Mouse (Mus musculus) limb, embryonic 13.5 days (tissue): Measurements from ENCODE around the gene Ticrr. TPM values are rescaled to one million over a fixed set of nuclear protein-coding genes. Genes with fewer than 3 reads are reported as not detected.
A peak's percentile ranks its signal among the peaks of the same experiment; 100 is the strongest.

Source experiments
- ATAC-seq: fragments of 200-750 bp; cut with Nextera tagmentation; 2 replicates; pipeline ENCODE4 v1.8.0; 2017; ENCODE audit warnings: low read depth, moderate number of reproducible peaks, moderate TSS enrichment; ENCODE audit not compliant: low FRiP score
- H3K27ac ChIP-seq: fragments of 300-500 bp; sonication (generic); 2 replicates; pipeline ENCODE4 v1.5.1; 2015; ENCODE audit warnings: inconsistent platforms, mild to moderate bottlenecking, moderate library complexity
- H3K27me3 ChIP-seq: fragments of 300-500 bp; sonication (generic); 2 replicates; pipeline ENCODE4 v1.6.1; 2015; ENCODE audit warnings: mild to moderate bottlenecking, inconsistent platforms
- H3K36me3 ChIP-seq: fragments of 300-500 bp; sonication (generic); 2 replicates; pipeline ENCODE4 v1.6.1; 2015; ENCODE audit warnings: inconsistent platforms, mild to moderate bottlenecking, moderate library complexity
- H3K4me1 ChIP-seq: fragments of 300-500 bp; sonication (generic); 2 replicates; pipeline ENCODE4 v1.6.1; 2015; ENCODE audit warnings: inconsistent platforms
- H3K4me2 ChIP-seq: fragments of 300-500 bp; sonication (generic); replicated peaks from 2 replicates; pipeline ENCODE4 v1.6.1; 2015; ENCODE audit warnings: inconsistent platforms, mild to moderate bottlenecking, moderate library complexity
- H3K4me3 ChIP-seq: fragments of 300-500 bp; sonication (generic); 2 replicates; pipeline ENCODE4 v1.5.1; 2015; ENCODE audit warnings: moderate library complexity, mild to moderate bottlenecking, inconsistent platforms
- H3K9ac ChIP-seq: fragments of 300-500 bp; sonication (generic); 2 replicates; pipeline ENCODE4 v1.6.1; 2015; ENCODE audit warnings: mild to moderate bottlenecking, inconsistent platforms
- H3K9me3 ChIP-seq: fragments of 300-500 bp; sonication (generic); 2 replicates; pipeline ENCODE4 v1.6.1; 2016; ENCODE audit warnings: inconsistent platforms
- WGBS: fragments of 180-500 bp; shearing (Covaris S2); methylation state at CpG from one replicate; pipeline ENCODE4 v1.1.7; 2015; 5-methylcytosine and 5-hydroxymethylcytosine counted together
- polyA plus RNA-seq: library from polyadenylated mRNA; unstranded; fragments of >200 nt; fragmentation: Nextera tagmentation; extraction: Ambion mirVana; gene quantifications from 2 replicates; pipeline ENCODE4 v1.2.1, GENCODE M21; 2015

Ticrr gene
- polyA plus RNA-seq, 1 experiment from 2014 or later = 9.7 TPM

DNA sequence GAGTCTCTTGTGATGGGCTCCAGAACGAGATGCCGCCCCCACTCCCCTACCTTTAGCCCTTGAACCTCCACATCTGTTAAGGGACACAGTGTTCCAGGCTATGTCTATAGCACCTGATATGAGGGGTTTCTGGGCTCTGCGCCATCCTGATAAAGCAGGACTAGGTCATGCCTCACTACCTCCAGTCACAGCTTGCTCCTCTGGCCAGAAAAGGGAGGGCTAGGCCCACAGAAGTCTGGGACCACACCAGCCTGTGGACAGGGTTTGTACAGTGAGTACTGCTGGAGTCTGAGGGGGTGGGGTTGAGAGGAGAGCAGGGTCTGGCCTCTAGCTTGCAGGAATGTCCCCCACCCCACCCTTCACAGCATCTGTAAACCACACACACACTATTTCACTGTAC lies 12.8 kb upstream of the Ticrr start:
- WGBS = 93% methylated on average over 3 of the region's 3 CpGs
- H3K9ac ChIP-seq = no peak overlapping the region
- H3K9me3 ChIP-seq = no peaks in the 10 kb centered on the region
- no peaks in the 10 kb centered on the region for H3K36me3 ChIP-seq
- ATAC-seq = no peak
- no peak overlapping the region for H3K4me2 ChIP-seq
- no peak overlapping the region for H3K27ac ChIP-seq
- H3K27me3 ChIP-seq = peaks cover 3% of the 10 kb centered on the region; the same call in 1 of the 2 replicates
- no peak overlapping the region for H3K4me3 ChIP-seq
- no peaks in the 10 kb centered on the region for H3K4me1 ChIP-seq

DNA sequence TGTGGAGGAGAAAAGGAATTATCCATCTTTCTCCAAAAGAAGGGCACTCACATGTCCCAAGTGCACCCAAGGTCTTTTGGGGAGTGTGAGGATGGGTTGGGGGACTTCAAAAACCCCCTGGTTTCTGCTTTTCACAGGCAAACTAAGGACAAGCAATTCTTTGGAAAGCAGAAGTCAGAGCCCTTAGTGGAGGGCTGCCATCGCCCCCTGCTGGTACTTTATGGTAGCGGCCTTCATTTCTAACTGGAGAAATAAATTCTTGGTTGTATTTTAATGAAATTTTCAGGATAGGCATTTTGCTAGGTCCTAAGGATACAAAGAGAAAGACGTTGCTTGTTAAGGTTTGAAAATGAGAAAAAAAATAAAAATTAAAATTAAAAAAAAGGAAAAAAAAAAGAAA lies 11.0 kb upstream of the Ticrr start:
- no peaks in the 10 kb centered on the region for H3K4me1 ChIP-seq
- no peak overlapping the region for H3K27ac ChIP-seq
- peaks cover 3% of the 10 kb centered on the region; the same call in 1 of the 2 replicates for H3K27me3 ChIP-seq
- no peaks in the 10 kb centered on the region for H3K36me3 ChIP-seq
- H3K9ac ChIP-seq = no peak overlapping the region
- no peak overlapping the region for H3K4me3 ChIP-seq
- ATAC-seq = no peak
- H3K4me2 ChIP-seq = no peak overlapping the region
- H3K9me3 ChIP-seq = no peaks in the 10 kb centered on the region
- 10% methylated on average over 3 of the region's 3 CpGs for WGBS

DNA sequence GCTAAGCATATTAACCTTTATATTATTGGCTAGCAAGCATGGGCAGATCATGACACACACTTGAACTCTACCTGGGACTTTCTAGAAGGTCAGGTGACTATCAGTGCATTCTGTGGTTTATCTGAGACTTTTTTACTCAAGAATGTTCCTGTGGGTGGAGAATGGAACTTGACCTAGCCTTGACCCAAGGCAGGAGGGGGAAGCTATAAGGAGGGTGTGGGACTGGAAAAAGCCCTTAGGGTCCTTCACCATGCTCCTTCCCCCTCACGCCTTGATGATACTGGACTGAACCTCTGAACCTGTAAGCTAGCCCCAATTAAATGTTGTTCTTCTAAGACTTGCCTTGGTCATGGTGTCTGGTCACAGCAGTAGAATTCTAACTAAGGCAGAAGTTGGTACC lies 5.8 kb upstream of the Ticrr start:
- no peaks in the 10 kb centered on the region for H3K4me1 ChIP-seq
- H3K4me3 ChIP-seq = no peak overlapping the region
- no peak overlapping the region for H3K27ac ChIP-seq
- no peak overlapping the region for H3K4me2 ChIP-seq
- H3K36me3 ChIP-seq = no peaks in the 10 kb centered on the region
- no peak overlapping the region for H3K9ac ChIP-seq
- no peak for ATAC-seq
- no peaks in the 10 kb centered on the region for H3K27me3 ChIP-seq
- 86% methylated on average over 1 of the region's 1 CpGs for WGBS
- no peaks in the 10 kb centered on the region for H3K9me3 ChIP-seq

- H3K4me1 ChIP-seq = no peaks in the 10 kb centered on the region
- no peak overlapping the region for H3K4me2 ChIP-seq
- no peak overlapping the region for H3K4me3 ChIP-seq
- no peak overlapping the region for H3K27ac ChIP-seq
- no peak for ATAC-seq
- H3K9me3 ChIP-seq = no peaks in the 10 kb centered on the region
- WGBS = 59% methylated on average over 1 of the region's 1 CpGs
- H3K27me3 ChIP-seq = no peaks in the 10 kb centered on the region
- no peaks in the 10 kb centered on the region for H3K36me3 ChIP-seq
- H3K9ac ChIP-seq = no peak overlapping the region
Measured at GRCm38 (mm10) chr7:79654586-79654985, 5.4 kb upstream of the Ticrr start.

DNA sequence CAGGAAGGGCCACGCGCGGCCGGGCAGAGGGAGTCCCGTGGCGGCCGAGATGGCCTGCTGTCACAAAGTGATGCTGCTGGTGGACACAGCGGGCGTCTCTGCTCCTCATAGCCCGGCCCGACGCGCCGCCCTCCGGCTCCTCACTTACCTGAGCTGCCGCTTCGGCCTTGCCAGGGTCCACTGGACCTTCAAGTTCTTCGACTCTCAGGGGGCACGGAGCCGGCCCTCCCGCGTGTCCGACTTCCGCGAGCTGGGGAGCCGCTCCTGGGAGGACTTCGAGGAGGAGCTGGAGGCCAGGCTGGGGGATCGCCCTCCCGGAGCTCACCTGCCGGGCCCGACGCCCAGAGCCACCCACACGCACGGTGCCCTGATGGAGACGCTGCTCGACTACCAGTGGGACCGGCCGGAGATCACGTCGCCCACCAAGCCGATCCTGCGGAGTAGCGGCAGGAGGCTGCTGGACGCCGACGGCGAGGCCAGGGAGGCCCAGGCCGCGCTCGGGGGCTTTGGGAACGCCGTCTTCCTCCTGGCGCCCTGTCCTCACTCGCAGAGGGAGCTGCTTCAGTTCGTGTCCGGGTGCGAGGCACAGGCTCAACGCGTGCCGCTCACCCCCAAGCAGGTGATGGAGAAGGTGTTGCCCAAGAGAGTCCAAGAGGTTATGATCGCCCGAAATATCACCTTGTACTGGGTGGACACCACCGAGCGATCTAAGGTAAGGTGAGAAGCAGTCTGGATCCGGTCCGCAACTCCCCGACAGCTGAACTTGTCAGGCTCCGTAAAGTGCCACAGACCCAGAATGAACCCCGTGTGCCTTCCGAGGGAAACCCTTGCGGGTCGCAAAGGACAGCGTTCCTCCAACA lies 525 bp downstream of the Ticrr start:
- Histone ChIP-seq H3K27ac (no peak overlapping the region), H3K27me3 (no peaks in the 10 kb centered on the region), H3K9ac (peak overlapping the region; percentile 89), H3K9me3 (no peaks in the 10 kb centered on the region), H3K4me3 (peak overlapping the region; percentile 93), H3K4me1 (peaks cover 30% of the 10 kb centered on the region), H3K36me3 (peaks cover under 1% of the 10 kb centered on the region), H3K4me2 (peak overlapping the region; percentile 97)
- WGBS = under 1% methylated on average over 73 of the region's 73 CpGs
- ATAC-seq = no peak; the same call in 1 of the 2 replicates

- no peak for ATAC-seq
- H3K27me3 ChIP-seq = no peaks in the 10 kb centered on the region
- H3K36me3 ChIP-seq = peaks cover 8% of the 10 kb centered on the region
- H3K4me1 ChIP-seq = peaks cover 30% of the 10 kb centered on the region
- H3K27ac ChIP-seq = no peak overlapping the region
- H3K9ac ChIP-seq = peak overlapping the region; percentile 89
- no peaks in the 10 kb centered on the region for H3K9me3 ChIP-seq
- peak overlapping the region; percentile 93 for H3K4me3 ChIP-seq
- H3K4me2 ChIP-seq = peak overlapping the region; percentile 97
- WGBS = 14% methylated on average over 5 of the region's 5 CpGs
Measured at GRCm38 (mm10) chr7:79661253-79661890, 1.4 kb downstream of the Ticrr start.

- ATAC-seq = no peak
- H3K36me3 ChIP-seq = peaks cover 53% of the 10 kb centered on the region
Measured at GRCm38 (mm10) chr7:79666690-79667089, 6.7 kb downstream of the Ticrr start.

DNA sequence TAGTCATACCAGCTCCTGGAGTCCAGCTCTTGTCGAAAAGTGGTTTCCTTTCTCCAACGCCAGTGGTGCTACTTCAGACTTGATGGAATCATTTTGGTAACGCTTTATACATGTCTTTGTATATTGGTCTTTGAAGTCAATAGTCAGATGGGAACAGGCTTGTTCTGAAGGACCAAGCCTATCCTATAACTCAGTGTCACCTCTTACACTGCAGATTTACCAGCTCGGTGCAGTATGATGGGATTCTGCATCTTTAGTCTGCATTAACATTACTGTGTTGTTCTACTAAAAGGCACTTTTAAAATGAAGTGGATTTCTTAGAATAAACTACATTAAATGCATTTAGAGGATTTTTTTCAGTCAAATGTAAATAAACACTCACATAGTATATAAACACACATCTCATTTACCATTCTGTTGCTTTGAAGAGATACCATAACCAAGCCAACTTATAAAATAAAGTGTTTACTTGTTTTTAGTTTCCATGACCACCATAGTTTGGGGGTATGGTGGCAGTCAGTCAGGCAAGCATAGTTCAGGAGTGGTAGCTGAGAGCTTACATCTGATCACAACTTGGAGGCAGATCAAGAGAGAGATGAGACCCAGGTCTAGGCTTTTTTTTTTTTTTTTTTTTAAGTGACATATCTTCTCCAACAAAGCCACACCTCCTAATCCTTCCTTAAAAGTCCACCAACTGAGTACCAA lies 11.1 kb downstream of the Ticrr start:
- H3K36me3 ChIP-seq = peaks cover 73% of the 10 kb centered on the region
- 92% methylated on average over 4 of the region's 4 CpGs for WGBS

More at GRCm38 (mm10) chr7:79666690-79667089, 6.7 kb downstream of the Ticrr start:
- Histone ChIP-seq H3K9me3 (no peaks in the 10 kb centered on the region), H3K4me1 (peaks cover 20% of the 10 kb centered on the region), H3K4me3 (no peak overlapping the region), H3K4me2 (no peak overlapping the region), H3K9ac (no peak overlapping the region), H3K27me3 (no peaks in the 10 kb centered on the region), H3K27ac (no peak overlapping the region)

GRCm38 (mm10) chr7:79679186-79679585 lies 19.2 kb downstream of the Ticrr start:
- no peaks in the 10 kb centered on the region for H3K4me1 ChIP-seq
- H3K4me3 ChIP-seq = no peak overlapping the region
- peaks cover 87% of the 10 kb centered on the region for H3K36me3 ChIP-seq
- no peak overlapping the region for H3K4me2 ChIP-seq
- no peaks in the 10 kb centered on the region for H3K27me3 ChIP-seq
- no peak overlapping the region for H3K9ac ChIP-seq
- no peaks in the 10 kb centered on the region for H3K9me3 ChIP-seq
- no peak for ATAC-seq
- no peak overlapping the region for H3K27ac ChIP-seq

More for the DNA sequence above, 11.1 kb downstream of the Ticrr start:
- Histone ChIP-seq H3K4me3 (no peak overlapping the region), H3K9ac (no peak overlapping the region), H3K4me1 (no peaks in the 10 kb centered on the region), H3K27me3 (no peaks in the 10 kb centered on the region), H3K9me3 (no peaks in the 10 kb centered on the region), H3K27ac (no peak overlapping the region), H3K4me2 (no peak overlapping the region)
- no peak for ATAC-seq

- Histone ChIP-seq H3K4me3 (no peak overlapping the region), H3K27me3 (no peaks in the 10 kb centered on the region), H3K4me1 (no peaks in the 10 kb centered on the region), H3K9me3 (no peaks in the 10 kb centered on the region), H3K9ac (no peak overlapping the region), H3K4me2 (no peak overlapping the region), H3K36me3 (peaks cover 92% of the 10 kb centered on the region), H3K27ac (no peak overlapping the region)
- 92% methylated on average over 2 of the region's 2 CpGs for WGBS
- ATAC-seq = no peak
Measured at GRCm38 (mm10) chr7:79680231-79680630, 20.2 kb downstream of the Ticrr start.

DNA sequence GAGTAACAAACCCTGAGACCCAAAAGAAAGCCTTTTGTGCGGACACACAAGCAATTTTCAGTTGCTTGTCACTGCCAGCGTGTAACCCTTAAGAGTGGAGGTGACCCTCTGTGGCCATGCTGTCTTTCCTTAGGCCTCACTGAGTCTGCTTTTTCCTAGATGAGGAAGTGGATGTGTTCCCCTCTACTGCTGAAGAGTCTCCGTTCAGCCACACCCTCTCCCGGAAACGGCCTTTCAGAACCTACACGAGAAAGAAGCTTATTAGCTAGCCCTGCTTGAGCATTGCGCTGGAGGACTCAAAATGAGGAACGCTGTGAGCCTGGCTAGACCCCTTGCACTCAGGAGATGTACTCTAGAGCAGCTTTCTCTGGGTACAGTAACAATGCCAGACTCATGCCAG lies 36.5 kb downstream of the Ticrr start:
- Histone ChIP-seq H3K4me2 (no peak overlapping the region), H3K4me1 (no peaks in the 10 kb centered on the region), H3K4me3 (no peak overlapping the region), H3K27ac (no peak overlapping the region), H3K9ac (no peak overlapping the region), H3K36me3 (peaks cover 95% of the 10 kb centered on the region), H3K27me3 (no peaks in the 10 kb centered on the region), H3K9me3 (no peaks in the 10 kb centered on the region)
- ATAC-seq = no peak
- WGBS = 90% methylated on average over 8 of the region's 8 CpGs

- no peak overlapping the region for H3K4me3 ChIP-seq
- WGBS = 86% methylated on average over 16 of the region's 16 CpGs
- no peaks in the 10 kb centered on the region for H3K27me3 ChIP-seq
- no peak for ATAC-seq
- H3K4me2 ChIP-seq = no peak overlapping the region
- H3K9ac ChIP-seq = no peak overlapping the region
- H3K9me3 ChIP-seq = no peaks in the 10 kb centered on the region
- H3K27ac ChIP-seq = no peak overlapping the region
- peaks cover 99% of the 10 kb centered on the region for H3K36me3 ChIP-seq
- no peaks in the 10 kb centered on the region for H3K4me1 ChIP-seq
Measured at GRCm38 (mm10) chr7:79702755-79703154, 42.8 kb downstream of the Ticrr start.
